Mouse (Mus musculus): Measurements from ENCODE around the gene Zfp609. TPM values are rescaled to one million over a fixed set of nuclear protein-coding genes. Genes with fewer than 3 reads are reported as not detected.

Zfp609 gene
- polyA plus RNA-seq, 1 experiment from 2014 or later: 12.5 TPM

DNA sequence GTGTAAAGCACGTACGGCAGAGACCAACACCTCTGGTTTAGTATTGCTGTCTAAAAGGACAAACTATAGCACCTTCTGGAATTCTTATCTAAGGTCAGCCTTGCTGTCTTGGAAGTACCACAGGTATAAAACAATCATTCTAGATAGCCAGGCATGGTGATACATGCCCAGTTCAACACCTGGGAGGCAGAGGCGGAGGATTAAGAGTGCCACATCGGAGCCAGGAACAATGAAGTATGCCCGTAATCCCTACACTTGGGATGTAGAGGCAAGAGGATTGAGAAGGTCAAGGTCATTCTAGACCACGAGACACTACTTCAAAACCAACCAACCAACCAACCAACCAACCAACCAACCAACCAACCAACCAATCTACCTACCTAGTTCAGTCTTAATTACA is 98.8 kb downstream of the Zfp609 start:
- Histone ChIP-seq H3K4me1 (replicated peaks; ENCODE audit: control insufficient read depth, insufficient read depth, low read length) (peaks cover 7% of the 10 kb centered on the region; the same call in 1 of the 2 replicates), H3K4me3 (ENCODE audit: low read depth, low read length) (no peak overlapping the region), H3K36me3 (ENCODE audit: control insufficient read depth, insufficient read depth, low read length) (no peaks in the 10 kb centered on the region), H3K4me2 (replicated peaks; ENCODE audit: low read depth, low read length) (no peak overlapping the region), H3K27me3 (ENCODE audit: control insufficient read depth, insufficient read depth, low read length) (no peaks in the 10 kb centered on the region), H3K27ac (ENCODE audit: low read depth, low read length) (no peak overlapping the region), H3K9ac (ENCODE audit: low read depth, low read length) (no peak overlapping the region), H3K9me3 (ENCODE audit: control insufficient read depth, low read length) (no peaks in the 10 kb centered on the region)
- DNase-seq (ENCODE audit: low spot score): no peak
- ATAC-seq (ENCODE audit: low FRiP score): no peak
- WGBS: 91% methylated on average over 6 of the region's 6 CpGs

- WGBS: 91% methylated on average over 4 of the region's 4 CpGs
- Histone ChIP-seq H3K27ac (ENCODE audit: low read depth, low read length) (no peak overlapping the region), H3K4me1 (replicated peaks; ENCODE audit: control insufficient read depth, insufficient read depth, low read length) (peaks cover 7% of the 10 kb centered on the region; the same call in 1 of the 2 replicates), H3K36me3 (ENCODE audit: control insufficient read depth, insufficient read depth, low read length) (no peaks in the 10 kb centered on the region), H3K9me3 (ENCODE audit: control insufficient read depth, low read length) (no peaks in the 10 kb centered on the region), H3K4me3 (ENCODE audit: low read depth, low read length) (no peak overlapping the region), H3K4me2 (replicated peaks; ENCODE audit: low read depth, low read length) (no peak overlapping the region), H3K27me3 (ENCODE audit: control insufficient read depth, insufficient read depth, low read length) (no peaks in the 10 kb centered on the region), H3K9ac (ENCODE audit: low read depth, low read length) (no peak overlapping the region)
- ATAC-seq (ENCODE audit: low FRiP score) (no peak), DNase-seq (ENCODE audit: low spot score) (no peak)
Measured at GRCm38 (mm10) chr9:65727491-65727890, 99.9 kb downstream of the Zfp609 start.

DNA sequence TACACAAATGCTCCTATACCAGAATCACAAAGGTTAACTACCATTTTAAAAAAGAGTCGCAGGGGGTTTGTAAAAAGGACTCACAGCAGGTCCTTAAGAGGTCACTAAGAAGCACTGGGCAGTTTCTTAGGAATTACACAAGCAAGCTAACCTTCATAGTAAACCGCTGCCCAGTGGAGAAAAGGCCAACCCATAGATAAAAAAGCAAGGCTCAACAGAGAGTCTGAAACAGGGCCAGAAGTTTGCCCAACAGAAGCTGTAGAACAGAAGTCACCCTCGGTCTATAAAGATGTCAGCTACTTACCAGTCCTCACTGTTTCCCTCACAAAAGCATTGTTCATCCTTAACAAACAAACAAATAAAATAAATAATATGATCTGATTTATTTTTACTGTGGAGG is 100.9 kb downstream of the Zfp609 start:
- Histone ChIP-seq H3K9me3 (ENCODE audit: control insufficient read depth, low read length) (no peaks in the 10 kb centered on the region), H3K4me2 (replicated peaks; ENCODE audit: low read depth, low read length) (no peak overlapping the region), H3K4me1 (replicated peaks; ENCODE audit: control insufficient read depth, insufficient read depth, low read length) (peaks cover 7% of the 10 kb centered on the region; the same call in 1 of the 2 replicates), H3K27ac (ENCODE audit: low read depth, low read length) (no peak overlapping the region), H3K27me3 (ENCODE audit: control insufficient read depth, insufficient read depth, low read length) (no peaks in the 10 kb centered on the region), H3K4me3 (ENCODE audit: low read depth, low read length) (no peak overlapping the region), H3K36me3 (ENCODE audit: control insufficient read depth, insufficient read depth, low read length) (no peaks in the 10 kb centered on the region), H3K9ac (ENCODE audit: low read depth, low read length) (no peak overlapping the region)
- ATAC-seq (ENCODE audit: low FRiP score) (no peak), DNase-seq (ENCODE audit: low spot score) (no peak)
- 90% methylated on average over 3 of the region's 3 CpGs for WGBS

DNA sequence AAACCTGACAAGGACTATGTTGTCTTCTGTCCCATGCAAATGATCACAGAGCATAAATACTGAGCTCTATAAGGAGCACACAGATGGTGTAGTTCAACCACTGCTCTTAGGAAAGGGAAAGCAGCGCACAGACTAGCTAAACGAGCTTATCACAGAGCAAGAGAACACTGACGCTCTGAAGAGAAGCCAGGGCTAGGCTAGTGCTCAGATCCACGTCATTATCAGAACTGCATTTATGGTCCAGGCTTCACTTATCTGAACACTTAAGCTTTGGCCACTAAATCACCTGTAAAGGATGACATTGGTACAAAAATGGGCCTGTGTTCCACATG is 102.1 kb downstream of the Zfp609 start:
- no peak overlapping the region for H3K4me2 ChIP-seq (replicated peaks; ENCODE audit: low read depth, low read length)
- H3K36me3 ChIP-seq (ENCODE audit: control insufficient read depth, insufficient read depth, low read length): no peaks in the 10 kb centered on the region
- WGBS: 78% methylated on average over 4 of the region's 4 CpGs
- ATAC-seq (ENCODE audit: low FRiP score): no peak
- H3K4me3 ChIP-seq (ENCODE audit: low read depth, low read length): no peak overlapping the region
- no peaks in the 10 kb centered on the region for H3K27me3 ChIP-seq (ENCODE audit: control insufficient read depth, insufficient read depth, low read length)
- 0 out of 2 replicates have a peak overlapping the region, but pooled peaks have one; percentile 15 for H3K9ac ChIP-seq (ENCODE audit: low read depth, low read length)
- H3K27ac ChIP-seq (ENCODE audit: low read depth, low read length): peak overlapping the region; percentile 61; the same call in 1 of the 2 replicates
- DNase-seq (ENCODE audit: low spot score): no peak
- H3K9me3 ChIP-seq (ENCODE audit: control insufficient read depth, low read length): no peaks in the 10 kb centered on the region
- peaks cover 7% of the 10 kb centered on the region; the same call in 1 of the 2 replicates for H3K4me1 ChIP-seq (replicated peaks; ENCODE audit: control insufficient read depth, insufficient read depth, low read length)

GRCm38 (mm10) chr9:65724471-65725290 is 102.7 kb downstream of the Zfp609 start:
- Histone ChIP-seq H3K27me3 (ENCODE audit: control insufficient read depth, insufficient read depth, low read length) (no peaks in the 10 kb centered on the region), H3K9ac (ENCODE audit: low read depth, low read length) (0 out of 2 replicates have a peak overlapping the region, but pooled peaks have one; percentile 15), H3K9me3 (ENCODE audit: control insufficient read depth, low read length) (no peaks in the 10 kb centered on the region), H3K27ac (ENCODE audit: low read depth, low read length) (peak overlapping the region; percentile 61), H3K4me2 (replicated peaks; ENCODE audit: low read depth, low read length) (no peak overlapping the region), H3K36me3 (ENCODE audit: control insufficient read depth, insufficient read depth, low read length) (no peaks in the 10 kb centered on the region), H3K4me3 (ENCODE audit: low read depth, low read length) (no peak overlapping the region), H3K4me1 (replicated peaks; ENCODE audit: control insufficient read depth, insufficient read depth, low read length) (peaks cover 7% of the 10 kb centered on the region; the same call in 1 of the 2 replicates)
- peak; percentile 32 for DNase-seq (ENCODE audit: low spot score)
- 47% methylated on average over 8 of the region's 8 CpGs for WGBS
- no peak for ATAC-seq (ENCODE audit: low FRiP score)

DNA sequence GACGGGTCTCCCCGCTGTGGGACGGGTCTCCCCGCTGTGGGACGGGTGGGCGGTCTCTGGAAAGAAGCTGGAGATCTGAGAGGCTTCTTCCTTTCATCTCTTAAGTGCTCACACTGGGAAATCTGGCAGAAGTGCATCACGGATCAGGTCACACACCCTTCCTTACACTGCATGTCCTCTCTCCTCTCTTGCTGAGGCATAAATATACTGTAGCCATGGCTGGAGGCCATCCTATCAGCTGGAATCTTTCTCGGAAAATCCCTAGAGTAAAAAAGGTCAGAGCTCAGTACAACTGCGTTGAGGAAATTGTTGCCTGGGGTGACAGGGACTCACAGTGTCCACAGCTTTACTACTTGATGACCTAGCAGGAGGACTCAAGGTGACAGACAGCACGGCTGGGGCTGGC is 106.2 kb downstream of the Zfp609 start:
- Histone ChIP-seq H3K36me3 (ENCODE audit: control insufficient read depth, insufficient read depth, low read length) (no peaks in the 10 kb centered on the region), H3K9ac (ENCODE audit: low read depth, low read length) (no peak overlapping the region), H3K27ac (ENCODE audit: low read depth, low read length) (no peak overlapping the region), H3K9me3 (ENCODE audit: control insufficient read depth, low read length) (no peaks in the 10 kb centered on the region), H3K4me2 (replicated peaks; ENCODE audit: low read depth, low read length) (no peak overlapping the region), H3K4me1 (replicated peaks; ENCODE audit: control insufficient read depth, insufficient read depth, low read length) (peaks cover 7% of the 10 kb centered on the region; the same call in 1 of the 2 replicates), H3K4me3 (ENCODE audit: low read depth, low read length) (no peak overlapping the region), H3K27me3 (ENCODE audit: control insufficient read depth, insufficient read depth, low read length) (no peaks in the 10 kb centered on the region)
- peak; percentile 22 for DNase-seq (ENCODE audit: low spot score)
- ATAC-seq (ENCODE audit: low FRiP score): no peak
- WGBS: 41% methylated on average over 10 of the region's 10 CpGs

DNA sequence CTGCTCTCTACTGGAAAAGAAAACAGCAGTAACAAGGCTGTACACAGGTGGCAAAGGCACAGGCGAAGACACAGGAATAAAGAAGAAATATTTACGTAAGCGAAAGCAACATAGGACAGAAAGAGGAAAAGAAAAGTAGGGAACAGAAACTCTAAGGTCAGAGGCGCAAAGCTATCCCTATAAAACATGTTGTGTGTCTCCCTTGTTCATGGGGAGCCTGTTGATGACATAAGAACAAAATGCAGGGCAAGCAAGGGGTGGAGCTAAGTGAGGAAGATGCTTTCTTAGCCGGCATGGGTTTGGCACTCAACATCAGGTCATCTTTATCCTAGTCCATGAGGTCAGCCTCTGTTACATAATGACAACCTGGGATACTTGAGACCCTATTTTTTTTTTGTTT is 109.2 kb downstream of the Zfp609 start:
- no peaks in the 10 kb centered on the region for H3K36me3 ChIP-seq (ENCODE audit: control insufficient read depth, insufficient read depth, low read length)
- DNase-seq (ENCODE audit: low spot score) (no peak), ATAC-seq (ENCODE audit: low FRiP score) (no peak)
- no peak overlapping the region for H3K27ac ChIP-seq (ENCODE audit: low read depth, low read length)
- no peaks in the 10 kb centered on the region for H3K4me1 ChIP-seq (replicated peaks; ENCODE audit: control insufficient read depth, insufficient read depth, low read length)
- H3K9ac ChIP-seq (ENCODE audit: low read depth, low read length): no peak overlapping the region
- no peaks in the 10 kb centered on the region for H3K27me3 ChIP-seq (ENCODE audit: control insufficient read depth, insufficient read depth, low read length)
- no peaks in the 10 kb centered on the region for H3K9me3 ChIP-seq (ENCODE audit: control insufficient read depth, low read length)
- H3K4me2 ChIP-seq (replicated peaks; ENCODE audit: low read depth, low read length): no peak overlapping the region
- no peak overlapping the region for H3K4me3 ChIP-seq (ENCODE audit: low read depth, low read length)
- WGBS: 93% methylated on average over 5 of the region's 5 CpGs

DNA sequence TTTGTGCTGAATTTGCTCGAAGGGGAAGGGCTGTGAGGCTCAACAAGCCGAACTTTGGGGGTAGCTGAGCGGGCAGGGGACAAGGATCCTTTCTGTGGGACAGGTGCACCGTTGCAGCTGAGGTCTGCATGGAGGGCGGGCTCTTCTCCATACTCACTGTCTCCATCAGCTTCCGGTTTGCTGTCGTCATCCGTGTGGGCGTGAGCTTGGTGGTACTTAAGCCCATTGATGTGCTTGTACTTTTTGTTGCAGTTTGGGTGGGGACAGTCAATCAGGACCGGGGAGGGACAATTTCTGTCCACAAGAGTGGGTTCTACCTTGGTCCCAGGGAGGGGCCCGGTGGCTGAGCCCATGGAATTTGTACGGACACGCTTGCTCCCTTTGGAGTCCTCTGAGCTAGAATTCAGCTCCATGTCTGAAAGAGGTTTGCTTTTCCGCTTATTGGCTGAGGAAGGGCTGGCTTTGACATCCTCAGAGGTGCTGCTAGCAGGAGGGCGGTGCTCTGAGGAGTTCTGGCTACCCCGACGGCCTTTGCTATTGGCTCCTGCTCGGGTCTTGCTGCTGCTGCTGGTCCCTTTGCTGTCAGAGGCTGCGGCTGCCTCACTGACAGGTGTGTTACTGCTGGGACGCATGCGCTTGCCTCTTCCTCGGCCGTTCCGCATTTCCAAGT is 123.3 kb downstream of the Zfp609 start:
- Histone ChIP-seq H3K27me3 (ENCODE audit: control insufficient read depth, insufficient read depth, low read length) (no peaks in the 10 kb centered on the region), H3K9me3 (ENCODE audit: control insufficient read depth, low read length) (no peaks in the 10 kb centered on the region), H3K4me3 (ENCODE audit: low read depth, low read length) (no peak overlapping the region), H3K4me2 (replicated peaks; ENCODE audit: low read depth, low read length) (no peak overlapping the region), H3K9ac (ENCODE audit: low read depth, low read length) (no peak overlapping the region), H3K4me1 (replicated peaks; ENCODE audit: control insufficient read depth, insufficient read depth, low read length) (no peaks in the 10 kb centered on the region), H3K36me3 (ENCODE audit: control insufficient read depth, insufficient read depth, low read length) (peaks cover 8% of the 10 kb centered on the region; the same call in 1 of the 2 replicates), H3K27ac (ENCODE audit: low read depth, low read length) (no peak overlapping the region)
- ATAC-seq (ENCODE audit: low FRiP score): no peak
- WGBS: 89% methylated on average over 24 of the region's 24 CpGs
- DNase-seq (ENCODE audit: low spot score): no peak
